Mouse (Mus musculus) monocyte, adult 2 months (primary cell): ENCODE measurements around the gene Rcn3.
"Not testable (repeated sequence)": the region's sequence is repeated elsewhere in the genome, so short reads cannot be mapped to it uniquely, and the experiment has no call there.

Source experiments
- DNase-seq, 2 experiments: peaks; one replicate each; pipeline ENCODE4 v3.0.0; 2022; ENCODE audit warnings: low spot score in 2 of 2, low read depth in 1 of 2

Gene Rcn3

DNA sequence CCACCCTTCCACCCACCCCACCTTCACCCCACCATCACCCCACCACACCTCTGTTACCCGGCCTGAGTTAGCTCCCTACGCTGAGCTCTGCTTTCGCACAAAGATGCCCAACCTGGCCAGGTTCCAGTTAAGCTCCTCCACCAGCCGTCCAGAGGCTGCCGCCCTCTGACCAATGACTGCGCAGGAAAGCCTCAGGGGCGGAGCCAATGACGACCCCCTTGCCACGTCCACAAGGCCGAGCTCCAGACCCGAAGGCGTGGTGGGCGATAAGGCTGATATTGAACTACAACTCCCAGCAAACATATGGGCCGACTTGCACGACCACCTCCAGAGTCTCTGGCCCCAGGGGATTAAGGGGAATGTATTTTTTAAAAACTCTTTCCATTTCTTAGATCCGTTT is at the start of gene Rcn3:
Gene Rcn3, minus strand, starts transcription at position 174 of the 400 bp plus-strand sequence.
- no peak for DNase-seq

DNA sequence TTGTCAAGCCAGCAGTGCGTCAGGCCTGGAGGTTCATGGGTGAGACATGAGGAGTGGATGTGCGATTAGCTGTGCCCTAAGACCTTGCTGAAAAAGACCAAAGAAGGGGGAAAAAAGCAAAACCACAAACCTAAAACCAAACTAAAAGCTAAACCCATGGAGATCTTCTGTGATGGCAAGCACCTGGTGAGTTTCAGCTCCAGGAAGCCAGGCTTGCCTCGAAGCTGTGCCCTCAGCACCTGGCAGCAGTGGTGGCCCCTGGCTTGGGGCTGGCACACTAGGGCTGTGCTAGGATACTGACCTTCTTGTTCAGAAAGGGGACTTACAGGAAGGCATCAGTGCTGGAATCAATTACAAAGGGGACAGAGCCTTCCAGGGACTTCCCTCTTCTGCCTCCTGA is 49.3 kb upstream of the Rcn3 start:
- DNase-seq = no peak

DNA sequence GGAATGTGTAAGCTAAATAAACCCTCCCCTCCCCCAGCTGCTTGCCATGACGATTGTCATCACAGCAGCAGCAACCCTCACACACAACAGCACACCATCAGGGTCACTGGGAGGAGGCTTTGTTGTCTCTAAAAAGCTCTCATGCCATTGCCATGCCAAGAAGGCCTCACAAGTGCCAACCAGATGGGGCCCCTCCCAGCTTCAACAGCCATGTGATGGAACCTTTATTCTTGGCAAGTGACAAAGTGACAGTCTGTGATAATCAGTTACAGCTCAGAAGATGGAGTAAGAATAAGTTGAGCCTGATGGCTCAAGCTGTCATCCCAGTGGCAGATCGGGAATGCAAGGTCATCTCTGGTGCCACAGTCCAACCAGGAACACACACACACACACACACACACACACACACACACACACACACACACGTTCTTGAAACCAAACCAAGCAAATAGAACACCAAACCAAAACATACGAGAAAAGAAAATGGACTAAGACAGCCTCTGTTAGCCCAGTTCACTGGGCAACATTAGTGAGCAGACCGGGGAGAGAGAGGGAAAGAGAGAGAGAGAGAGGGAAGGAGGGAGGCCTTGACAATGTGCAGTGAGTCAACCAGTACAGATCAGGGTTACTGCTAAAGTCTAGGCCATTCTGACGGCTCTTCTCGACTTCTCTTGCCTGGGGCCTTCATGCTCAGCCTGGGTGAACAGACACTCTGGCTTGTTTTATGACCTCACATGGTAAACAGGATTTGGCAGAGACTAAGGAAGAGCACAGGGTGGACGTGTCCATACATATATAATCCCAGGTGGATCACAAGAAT is 48.1 kb upstream of the Rcn3 start:
- no peak for DNase-seq

DNA sequence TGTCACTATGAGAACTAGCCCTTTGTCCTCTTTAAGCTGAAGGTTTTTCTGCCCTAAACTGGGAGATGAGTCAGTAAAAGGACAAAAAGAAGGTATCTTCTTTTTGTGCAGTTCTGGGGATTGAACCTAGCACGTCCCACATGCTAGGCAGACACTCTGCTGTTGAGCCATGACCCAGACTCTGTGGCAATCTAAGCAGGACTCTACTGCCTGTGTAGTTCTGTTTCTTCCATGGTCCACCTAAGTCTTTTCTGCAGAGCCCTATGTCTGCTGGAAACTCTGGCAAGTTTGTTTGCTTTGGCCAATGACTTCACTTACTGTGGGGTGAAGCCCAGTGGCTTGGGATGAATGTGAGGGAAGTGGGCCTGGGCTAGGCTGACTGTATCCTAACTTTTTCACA is 46.4 kb upstream of the Rcn3 start:
- DNase-seq = no peak

DNA sequence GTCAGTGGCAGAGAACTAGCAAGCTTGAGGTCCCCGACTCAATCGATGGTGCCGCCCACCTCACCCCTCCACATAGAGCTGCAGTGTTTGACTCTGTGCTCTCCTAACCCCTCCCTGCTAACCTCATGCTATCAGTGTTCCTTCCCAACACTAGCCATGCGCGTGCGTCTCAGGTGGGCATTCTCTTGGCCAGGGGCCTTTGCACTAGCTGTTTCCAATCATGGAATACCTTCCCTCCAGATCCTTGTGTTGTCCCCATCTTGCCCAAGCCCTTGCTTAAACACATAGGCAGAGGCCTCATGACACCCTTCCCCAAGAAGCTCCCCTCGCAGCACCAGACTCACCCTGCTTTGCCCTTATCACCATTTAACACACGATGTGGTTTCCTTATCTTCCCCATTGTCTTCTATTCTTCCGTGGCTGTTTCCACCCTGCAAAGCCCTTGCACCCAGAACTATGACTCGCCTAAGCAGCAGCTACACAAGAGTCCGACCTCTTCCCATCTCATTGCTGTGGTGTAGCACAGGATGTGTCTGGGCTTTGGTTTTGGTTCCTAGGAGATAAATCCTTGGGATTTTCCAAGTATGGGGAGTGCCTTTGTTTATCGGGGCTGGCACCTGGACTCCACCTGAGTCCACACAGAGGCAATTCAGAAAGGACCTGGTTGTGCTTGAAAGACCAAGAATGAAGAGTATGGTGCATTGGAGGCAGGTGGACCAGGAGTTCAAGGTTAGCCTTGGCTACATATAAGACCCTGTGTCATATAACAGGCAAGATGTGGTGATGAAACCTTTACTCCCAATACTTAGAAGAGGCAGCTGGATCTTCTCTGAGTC is 45.4 kb upstream of the Rcn3 start:
- no peak for DNase-seq

DNA sequence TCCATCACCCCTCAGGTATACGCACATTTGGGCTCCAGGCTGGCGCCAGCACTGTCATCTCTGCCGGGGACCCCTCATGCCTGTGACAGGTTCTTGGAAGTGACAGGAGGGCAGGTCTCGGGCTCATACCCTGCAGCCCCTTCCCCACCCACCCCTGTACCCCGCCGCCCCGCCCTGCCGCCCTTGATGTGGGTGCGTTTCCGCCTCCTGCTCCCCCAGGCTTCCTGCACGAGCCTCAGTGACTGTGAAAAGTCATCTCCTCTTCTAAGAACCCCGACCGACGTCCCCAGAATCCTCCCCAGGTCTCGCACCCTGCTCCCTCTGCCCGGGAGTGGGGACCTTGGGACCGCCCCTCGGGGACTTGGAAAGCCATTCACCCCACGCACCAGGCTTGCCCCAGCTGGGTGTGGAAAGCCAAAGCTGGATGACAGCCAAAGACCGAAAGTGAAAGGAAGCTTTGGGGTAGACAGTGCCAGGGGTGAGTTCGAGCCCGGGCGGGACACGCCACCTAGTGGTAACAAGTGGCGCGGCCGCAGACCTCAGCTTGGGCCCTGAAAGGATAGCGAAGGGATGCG is 44.1 kb upstream of the Rcn3 start, which contains the start of the genes Gm45713 and Flt3l:
Gene Gm45713, minus strand, starts transcription at position 239 of the 575 bp plus-strand sequence.
Gene Flt3l, minus strand, starts transcription at position 440 of the 575 bp plus-strand sequence.
- DNase-seq = peak; percentile 63 to 87

DNA sequence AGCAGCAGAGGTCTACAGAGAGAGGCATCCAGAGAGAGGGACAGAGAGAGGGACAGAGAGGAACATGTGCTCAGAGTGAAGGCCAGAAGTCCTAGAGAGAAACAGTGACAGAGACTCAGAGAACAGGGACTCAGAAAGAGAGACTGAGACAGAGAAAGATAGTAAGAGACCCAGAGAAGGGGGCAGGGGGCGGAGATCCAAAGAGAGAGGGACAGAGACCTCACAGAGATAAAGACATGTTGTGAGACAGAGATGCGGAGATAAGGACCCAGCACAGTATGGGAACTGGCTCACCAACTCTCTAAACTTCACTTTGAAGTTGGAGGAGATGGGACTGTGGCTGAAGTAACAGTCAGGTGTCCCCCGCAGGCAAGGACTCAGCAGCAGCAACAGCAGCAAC is 43.3 kb upstream of the Rcn3 start:
- no peak for DNase-seq

DNA sequence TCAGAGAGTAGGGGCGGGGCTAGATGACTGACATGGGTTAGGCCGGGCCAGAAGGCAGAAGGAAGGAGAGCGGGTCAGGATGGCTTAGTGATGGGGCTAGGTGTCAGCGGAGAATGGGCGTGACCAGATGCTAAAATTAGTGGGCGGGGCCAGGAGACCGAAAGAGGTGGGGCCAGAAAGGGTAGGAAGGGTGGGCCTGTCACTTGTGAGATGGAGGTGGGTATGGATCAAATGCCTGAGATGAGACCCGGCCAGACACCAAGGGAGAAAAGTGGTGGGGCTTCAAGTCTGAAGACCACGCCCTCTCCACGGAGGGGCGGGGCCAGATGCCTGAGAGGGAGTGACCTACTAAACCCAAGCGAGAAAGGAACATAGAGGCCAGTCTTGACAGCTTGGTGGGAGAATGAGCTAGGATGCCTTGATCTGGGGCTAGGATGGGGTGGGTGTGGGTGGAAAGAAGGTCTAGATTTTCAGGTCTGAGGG is 42.6 kb upstream of the Rcn3 start:
- DNase-seq = no peak

DNA sequence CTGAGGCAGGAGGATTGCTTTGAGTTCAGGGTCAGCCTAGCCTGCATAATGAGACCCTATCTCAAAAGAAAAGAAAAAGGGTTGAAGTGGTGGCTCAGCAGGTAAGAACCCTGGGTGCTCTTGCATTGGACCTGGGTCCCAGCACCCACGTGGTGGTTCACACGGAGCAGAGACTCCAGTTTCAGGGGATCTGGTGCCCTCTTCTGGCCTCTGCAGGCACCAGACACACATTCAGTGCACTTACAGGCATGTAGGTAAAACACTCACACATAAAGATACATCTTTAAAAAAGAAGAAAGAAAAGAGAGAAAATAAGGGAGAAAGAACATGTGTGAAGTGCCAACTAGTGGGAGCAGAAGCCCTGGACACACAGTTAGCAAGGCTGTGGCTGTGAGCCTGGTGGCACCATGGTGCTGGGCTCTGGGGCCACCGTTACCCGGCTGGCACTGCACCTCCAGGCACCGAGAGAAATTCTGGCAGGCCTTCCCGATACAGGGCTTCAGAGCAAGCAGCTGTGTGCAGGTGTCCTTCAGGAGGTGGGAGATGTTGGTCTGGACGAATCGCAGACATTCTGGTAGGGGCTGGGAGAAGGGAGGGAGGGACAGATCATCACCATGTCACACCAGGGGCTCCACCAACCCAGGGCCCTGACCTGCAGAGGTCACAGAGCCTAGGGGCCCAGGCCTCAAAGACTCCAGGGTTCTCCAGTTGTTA is 41.6 kb upstream of the Rcn3 start:
- DNase-seq = no peak

DNA sequence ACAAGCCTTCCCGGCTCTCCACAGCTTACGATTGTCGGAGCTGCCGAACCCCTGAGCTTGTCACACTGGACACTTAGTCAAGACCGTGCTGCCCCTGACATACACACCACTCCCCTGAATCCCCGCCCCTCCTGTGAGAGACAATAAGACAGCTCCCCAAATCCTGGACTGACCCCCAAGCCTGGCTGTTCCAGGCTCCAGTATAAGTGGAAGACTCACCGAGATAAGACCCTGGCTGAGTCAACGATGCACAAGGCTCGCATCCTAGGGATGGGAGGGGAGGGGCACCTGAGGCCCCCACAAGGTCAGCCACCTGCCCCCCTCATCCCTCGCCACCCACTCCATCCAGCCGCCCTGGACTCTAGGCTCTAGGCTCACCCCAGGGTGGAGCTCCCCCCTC is 39.8 kb upstream of the Rcn3 start:
- DNase-seq = no peak

DNA sequence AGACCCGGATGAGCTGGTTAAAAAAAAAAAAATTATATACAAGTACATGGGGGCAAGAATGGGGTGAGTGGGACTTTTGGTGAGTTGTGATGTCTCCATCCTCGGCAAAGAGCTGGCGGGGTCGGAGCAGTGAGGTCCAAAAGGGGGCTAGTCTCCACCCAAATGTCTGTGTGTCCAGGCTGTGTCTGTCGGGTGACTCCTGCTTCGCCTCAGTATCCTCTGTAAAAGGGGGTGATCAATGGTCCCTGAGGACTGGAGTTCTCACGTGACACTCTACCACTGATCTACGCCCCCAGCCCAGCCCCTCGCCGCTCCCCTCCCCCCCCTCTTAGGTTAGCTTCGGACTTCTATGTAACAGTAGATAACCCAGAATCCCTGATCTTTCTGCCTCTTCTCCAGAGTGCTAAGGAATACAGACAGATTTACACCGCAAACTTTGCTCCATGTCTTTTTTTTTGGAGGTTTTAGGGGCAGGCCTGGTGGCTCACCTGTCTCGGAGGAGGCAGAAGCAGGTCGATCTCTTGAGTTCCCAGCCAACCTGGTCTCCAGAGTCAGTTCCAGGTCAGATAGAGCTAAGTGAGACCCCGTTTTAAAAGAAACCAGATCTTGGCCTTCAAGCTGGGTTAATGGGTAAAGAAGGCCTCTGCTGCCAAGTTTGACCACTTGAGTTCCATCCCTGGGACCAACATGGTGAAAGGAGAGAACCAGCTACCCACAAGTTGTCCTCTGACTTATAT is 37.9 kb upstream of the Rcn3 start:
- no peak for DNase-seq

DNA sequence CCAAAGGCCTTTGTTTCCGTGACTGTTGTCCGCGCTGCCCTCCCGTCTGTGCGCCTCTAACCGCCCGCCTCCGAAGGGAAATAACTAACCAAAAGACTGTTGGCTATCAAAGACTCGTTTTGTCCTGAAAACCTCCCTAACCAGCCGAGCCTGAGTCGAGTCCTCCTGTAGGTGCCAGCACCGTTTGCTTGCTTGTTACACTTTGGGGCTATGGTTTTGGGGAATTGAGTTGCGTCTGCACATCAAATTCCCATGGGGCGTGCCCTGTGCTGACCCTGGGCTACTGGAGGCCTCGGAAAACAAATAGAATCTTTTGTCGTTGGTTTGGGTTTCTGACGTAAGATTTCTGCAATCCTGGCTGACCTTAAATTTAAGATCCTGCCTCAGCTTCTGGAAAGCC is 37.3 kb upstream of the Rcn3 start:
- DNase-seq = no peak

DNA sequence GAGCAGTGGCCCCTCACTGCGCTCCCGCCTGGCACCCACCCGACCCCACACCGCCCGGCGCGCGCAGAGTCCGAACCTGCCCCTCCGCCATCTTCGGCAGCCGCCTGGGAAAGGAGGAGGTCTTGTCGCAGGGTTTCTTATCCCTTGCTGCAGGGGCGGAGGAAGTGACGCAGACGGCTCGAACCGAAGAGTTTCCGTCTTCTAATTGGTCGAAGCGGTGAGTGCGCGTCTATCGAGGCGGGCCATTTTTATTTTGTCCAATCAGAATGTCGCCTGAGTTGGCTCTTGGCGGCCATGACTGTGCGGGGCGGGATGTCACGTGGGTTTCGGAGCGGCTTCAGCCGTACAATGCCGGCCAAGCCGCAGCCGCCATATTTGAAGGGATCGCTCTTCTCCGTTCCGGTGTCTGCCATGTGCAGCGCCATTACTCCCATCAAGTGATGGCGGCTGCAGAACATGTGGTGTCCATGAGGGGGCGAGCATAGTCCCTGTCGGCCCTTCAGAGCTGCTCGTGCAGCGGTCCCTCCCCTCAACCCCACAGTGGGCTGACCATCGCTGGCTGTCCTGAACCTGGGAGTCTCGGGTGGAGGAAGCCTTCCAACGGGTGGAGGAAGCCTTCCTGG is 36.7 kb upstream of the Rcn3 start, which contains the start of gene Rpl13a:
Gene Rpl13a, minus strand, starts transcription at position 138 of the 623 bp plus-strand sequence.
- DNase-seq = peak; percentile 98

DNA sequence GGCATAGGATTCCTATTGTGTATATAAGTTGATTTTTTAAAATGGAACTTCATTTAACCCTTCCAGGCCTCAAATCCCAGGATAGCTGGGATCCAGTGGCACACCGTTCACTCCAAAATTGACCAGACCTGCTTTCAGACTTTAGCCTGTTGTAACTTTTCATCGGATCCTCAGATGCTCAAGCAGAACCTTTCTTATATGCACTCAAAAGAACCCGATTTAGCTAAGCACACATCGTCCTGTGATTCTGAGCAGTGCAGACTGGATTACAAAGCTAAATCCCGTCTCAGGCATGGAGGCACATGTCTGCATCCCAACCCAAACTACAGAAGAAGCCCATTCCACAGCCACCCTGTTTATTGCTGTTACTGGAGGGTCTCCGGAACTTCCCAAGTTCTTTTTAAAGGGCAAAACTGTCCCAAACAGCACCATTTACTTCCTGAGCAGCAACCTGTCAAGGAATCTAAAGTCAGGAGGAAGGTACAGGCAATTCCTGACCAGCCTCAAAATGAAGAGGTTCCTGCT is 35.7 kb upstream of the Rcn3 start:
- DNase-seq = no peak

DNA sequence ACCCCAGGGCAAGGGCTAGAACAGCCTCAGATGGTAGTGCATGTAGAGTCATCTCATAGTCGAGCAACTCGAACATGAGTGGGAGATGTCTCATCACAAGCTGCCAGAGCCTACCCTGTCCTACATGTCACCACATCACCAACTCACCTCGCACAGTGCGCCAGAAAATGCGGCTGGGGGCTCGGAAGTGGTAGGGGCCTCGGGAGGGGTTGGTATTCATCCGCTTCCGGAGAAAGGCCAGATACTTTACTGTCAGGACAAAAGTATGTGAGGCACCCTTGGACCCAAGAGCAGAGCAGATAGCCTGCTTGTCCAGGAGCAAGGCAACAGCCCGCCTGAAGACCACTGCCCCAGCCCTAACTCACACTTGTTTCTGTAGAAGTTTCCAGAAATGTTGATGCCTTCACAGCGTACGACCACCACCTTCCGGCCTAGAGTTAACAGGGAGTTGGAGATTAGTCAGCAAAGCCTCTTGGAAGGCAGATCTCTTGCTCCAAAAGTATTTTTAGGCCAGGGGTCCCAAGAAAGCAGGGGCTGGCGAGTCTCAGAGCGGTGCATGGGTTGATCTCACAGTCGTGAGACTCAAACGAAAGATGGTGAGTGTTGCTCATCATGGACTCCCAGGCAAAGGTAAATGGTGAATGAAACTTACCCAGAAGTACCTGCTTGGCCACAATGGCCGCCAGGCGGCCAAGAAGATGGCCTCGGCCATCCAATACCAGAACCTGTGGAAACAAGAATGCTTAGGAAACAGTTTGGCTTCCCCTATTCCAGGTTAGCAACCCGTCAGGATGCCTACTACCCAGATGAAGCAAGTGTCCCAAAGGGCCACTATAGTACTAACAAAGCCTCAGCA is 35.1 kb upstream of the Rcn3 start:
- no peak for DNase-seq

DNA sequence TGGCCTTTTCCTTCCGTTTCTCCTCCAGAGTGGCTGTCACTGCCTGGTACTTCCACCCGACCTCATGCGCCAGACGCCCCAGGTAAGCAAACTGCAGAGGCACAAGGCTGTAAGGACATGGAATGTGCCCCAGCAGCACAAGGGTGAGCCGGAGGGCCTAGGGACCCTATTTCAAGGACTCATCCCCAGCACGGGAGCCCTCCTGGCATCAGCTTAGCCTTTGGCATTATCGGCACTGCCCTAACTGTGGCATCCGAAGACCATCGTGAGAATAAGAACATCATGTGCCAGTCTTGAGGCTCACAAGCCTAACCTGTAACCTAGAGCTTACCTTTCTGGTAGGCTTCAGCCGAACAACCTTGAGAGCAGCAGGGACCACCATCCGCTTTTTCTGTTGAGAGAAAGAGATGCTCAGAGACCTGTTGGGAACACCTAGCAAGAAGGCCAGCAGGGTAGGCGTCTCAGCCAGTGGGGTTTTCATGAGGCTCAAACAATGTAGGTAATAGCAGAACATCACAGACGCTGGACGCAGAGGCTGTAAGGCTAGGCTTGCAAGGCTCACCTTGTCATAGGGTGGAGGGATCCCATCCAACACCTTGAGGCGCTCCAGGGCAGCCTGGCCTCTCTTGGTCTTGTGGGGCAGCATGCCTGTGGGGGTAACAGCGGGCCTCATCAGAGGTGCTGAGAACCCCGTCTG is 34.3 kb upstream of the Rcn3 start:
- no peak for DNase-seq

DNA sequence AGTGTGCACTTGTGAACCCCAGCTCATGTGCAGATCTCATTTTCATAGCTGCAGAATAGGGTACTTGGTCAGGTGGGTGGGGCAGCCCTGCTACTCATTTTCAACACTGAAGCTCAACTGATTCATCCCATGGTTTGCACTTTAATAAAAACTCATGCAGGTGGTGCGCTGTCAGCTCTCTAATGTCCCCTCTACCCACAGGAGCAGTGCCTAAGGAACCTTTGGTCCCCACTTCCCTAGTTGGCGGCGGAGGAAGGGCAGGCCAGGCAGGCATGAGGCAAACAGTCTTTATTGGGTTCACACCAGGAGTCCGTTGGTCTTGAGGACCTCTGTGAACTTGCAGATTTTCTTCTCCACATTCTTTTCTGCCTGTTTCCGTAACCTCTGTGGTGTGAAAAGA is 33.6 kb upstream of the Rcn3 start:
- DNase-seq = not testable (repeated sequence)

DNA sequence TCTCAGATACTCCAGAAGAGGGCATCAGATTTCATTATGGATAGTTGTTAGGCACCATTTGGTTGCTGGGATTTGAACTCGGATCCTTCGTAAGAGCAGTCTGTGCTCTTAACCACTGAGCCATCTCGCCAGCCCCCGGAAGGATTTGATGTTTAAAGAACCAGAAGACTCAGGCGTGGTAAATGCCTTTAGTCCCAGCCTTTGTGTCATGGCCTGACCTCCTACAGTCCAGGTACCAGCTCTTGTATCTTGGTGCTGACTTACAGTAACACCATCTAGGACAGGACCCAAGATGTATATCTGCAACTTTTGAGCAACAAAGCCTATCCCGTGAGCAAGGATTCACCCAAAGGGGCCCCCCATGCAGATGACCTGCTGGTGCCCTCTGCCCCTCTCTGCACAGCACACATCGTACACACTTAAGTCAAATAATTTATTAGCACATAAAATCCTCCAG is 33.2 kb upstream of the Rcn3 start:
- no peak for DNase-seq
